Mouse (Mus musculus) stomach, embryonic 14.5 days (tissue): ENCODE results near the gene Ctsc. TPM values are rescaled to one million over a fixed set of nuclear protein-coding genes. Genes with fewer than 3 reads are reported as not detected.

Experiments
- ATAC-seq: fragments of 200-750 bp; cut with Nextera tagmentation; 2 replicates; pipeline ENCODE4 v1.8.0; 2017; ENCODE audit warnings: low read depth, moderate TSS enrichment; ENCODE audit not compliant: insufficient number of reproducible peaks, insufficient read depth, low FRiP score
- H3K27ac ChIP-seq: fragments of 300-500 bp; sonication (generic); 2 replicates; pipeline ENCODE4 v1.5.1; 2014; ENCODE audit warnings: mild to moderate bottlenecking, low read length, moderate library complexity, mixed read lengths
- H3K27me3 ChIP-seq: fragments of 300-500 bp; sonication (generic); 2 replicates; pipeline ENCODE4 v1.6.1; 2014; ENCODE audit warnings: low read length, control low read depth, mixed read lengths; ENCODE audit not compliant: control insufficient read depth, insufficient read depth
- H3K36me3 ChIP-seq: fragments of 300-500 bp; sonication (generic); 2 replicates; pipeline ENCODE4 v1.6.1; 2014; ENCODE audit warnings: mild to moderate bottlenecking, control low read depth, low read length, moderate library complexity, mixed read lengths; ENCODE audit not compliant: control insufficient read depth, insufficient read depth
- H3K4me1 ChIP-seq: fragments of 300-500 bp; sonication (generic); 2 replicates; pipeline ENCODE4 v1.6.1; 2014; ENCODE audit warnings: low read length, control low read depth, mixed read lengths; ENCODE audit not compliant: control insufficient read depth, insufficient read depth
- H3K4me2 ChIP-seq: fragments of 300-500 bp; sonication (generic); replicated peaks from 2 replicates; pipeline ENCODE4 v1.6.1; 2014; ENCODE audit warnings: low read depth, low read length, control low read depth
- H3K4me3 ChIP-seq: fragments of 300-500 bp; sonication (generic); 2 replicates; pipeline ENCODE4 v1.5.1; 2014; ENCODE audit warnings: low read depth, low read length, control low read depth
- H3K9ac ChIP-seq: fragments of 300-500 bp; sonication (generic); replicated peaks from 2 replicates; pipeline ENCODE4 v1.6.1; 2014; ENCODE audit warnings: low read depth, mild to moderate bottlenecking, control low read depth, low read length, moderate library complexity, mixed read lengths
- H3K9me3 ChIP-seq: fragments of 300-500 bp; sonication (generic); 2 replicates; pipeline ENCODE4 v1.6.1; 2016; ENCODE audit warnings: low read depth, low read length, control low read depth; ENCODE audit not compliant: control insufficient read depth
- WGBS: fragments of 180-500 bp; shearing (Covaris S2); extraction: QIAGEN DNeasy Blood & Tissue Kit; methylation state at CpG from one replicate; pipeline ENCODE4 v1.1.7; 2014; 5-methylcytosine and 5-hydroxymethylcytosine counted together
- polyA plus RNA-seq: library from polyadenylated mRNA; unstranded; fragments of >200 nt; fragmentation: Nextera tagmentation; extraction: Ambion mirVana; gene quantifications from 2 replicates; pipeline ENCODE4 v1.2.1, GENCODE M21; 2014

Ctsc gene
- polyA plus RNA-seq, 1 experiment from 2014 or later, result 80.0 TPM

DNA sequence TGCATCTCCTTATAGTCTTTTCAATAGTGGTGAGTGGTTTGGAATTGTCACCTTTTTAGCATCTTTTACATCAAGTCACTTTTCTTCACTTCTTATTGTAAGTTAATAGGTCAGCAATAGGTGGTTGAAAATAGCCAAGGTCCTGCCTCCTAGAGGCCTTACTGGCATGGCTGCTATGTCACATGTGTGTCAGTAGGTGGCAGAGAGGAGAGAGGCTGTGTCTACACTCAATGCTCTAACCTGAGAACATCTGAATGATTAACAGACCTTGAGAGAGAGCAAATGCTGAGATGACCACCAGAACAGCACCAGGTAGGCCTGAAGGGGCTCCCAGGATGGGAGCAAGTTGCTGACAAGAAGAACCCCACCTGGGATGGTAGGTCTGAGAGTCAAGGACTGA is 65.9 kb downstream of the Ctsc start:
- no peak overlapping the region for H3K4me2 ChIP-seq
- H3K4me3 ChIP-seq, result no peak overlapping the region
- no peak overlapping the region for H3K27ac ChIP-seq
- no peak for ATAC-seq
- H3K27me3 ChIP-seq, result no peaks in the 10 kb centered on the region
- no peaks in the 10 kb centered on the region for H3K4me1 ChIP-seq
- no peak overlapping the region for H3K9ac ChIP-seq
- no peaks in the 10 kb centered on the region for H3K9me3 ChIP-seq
- no peaks in the 10 kb centered on the region for H3K36me3 ChIP-seq

DNA sequence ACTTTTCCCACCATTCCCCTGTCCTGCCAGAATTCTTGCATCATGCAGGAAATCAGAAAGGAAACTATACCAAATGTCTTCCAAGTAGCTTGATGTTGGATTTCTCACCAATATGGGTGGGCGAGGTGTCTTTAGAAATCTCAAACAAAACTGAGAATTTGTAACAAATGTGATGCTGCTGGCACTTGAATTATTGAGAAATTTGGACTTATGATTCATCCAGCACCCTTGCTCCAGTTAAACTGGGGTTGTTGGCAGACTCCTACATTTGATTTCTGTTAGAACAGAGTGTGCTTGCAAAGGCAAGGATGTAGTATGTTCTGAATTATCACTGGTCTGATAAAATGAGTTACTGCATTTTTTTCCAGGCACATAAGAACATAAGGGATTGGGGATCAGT is 68.2 kb downstream of the Ctsc start:
- Histone ChIP-seq H3K4me3 (no peak overlapping the region), H3K4me2 (no peak overlapping the region), H3K4me1 (no peaks in the 10 kb centered on the region), H3K36me3 (no peaks in the 10 kb centered on the region), H3K27ac (no peak overlapping the region), H3K27me3 (no peaks in the 10 kb centered on the region), H3K9me3 (no peaks in the 10 kb centered on the region), H3K9ac (no peak overlapping the region)
- no peak for ATAC-seq
- 84% methylated on average over 1 of the region's 1 CpGs for WGBS

DNA sequence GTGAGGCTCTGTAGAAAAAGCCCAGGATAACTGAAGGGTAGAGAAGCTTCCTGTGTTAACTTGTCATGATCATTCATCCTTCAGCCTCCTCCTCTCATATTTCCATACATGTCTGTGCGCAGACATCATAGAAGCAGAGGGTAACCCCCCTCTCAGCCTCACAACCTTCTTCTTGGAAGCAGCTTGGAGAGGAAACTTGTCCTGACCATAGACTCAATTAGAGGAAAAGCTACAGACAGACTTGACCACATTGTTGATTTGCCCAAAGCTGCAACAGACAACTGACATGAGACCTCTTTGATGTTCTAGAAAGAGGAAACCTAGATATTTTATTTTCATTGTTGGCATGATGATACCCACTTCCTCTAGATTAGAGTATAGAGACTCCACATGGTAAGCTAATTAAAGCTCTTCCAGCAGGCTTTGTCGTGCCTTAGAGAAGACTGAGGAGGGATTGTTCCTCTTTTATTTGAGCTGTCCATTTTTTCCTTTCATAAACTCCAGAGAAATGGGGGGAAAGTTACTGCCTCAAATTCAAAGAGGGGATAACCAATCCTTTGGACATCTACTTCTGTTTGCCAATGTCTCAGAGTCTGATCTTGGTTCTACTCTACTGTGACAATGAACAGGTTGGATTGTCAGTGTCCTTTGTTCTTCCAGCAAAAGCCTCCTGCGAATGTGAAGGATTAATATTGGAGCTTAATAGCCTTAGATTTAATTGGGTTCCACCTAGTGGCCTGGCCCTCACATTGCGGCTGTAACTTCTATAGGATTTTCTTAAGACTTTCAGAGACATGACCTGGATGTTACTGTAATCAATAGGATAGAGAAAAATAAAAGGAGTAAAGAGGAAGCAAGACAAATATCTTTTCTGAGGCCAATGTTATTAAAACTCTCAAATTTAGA is 79.2 kb downstream of the Ctsc start:
- Histone ChIP-seq H3K4me2 (no peak overlapping the region), H3K4me3 (no peak overlapping the region), H3K9ac (no peak overlapping the region), H3K27ac (no peak overlapping the region), H3K27me3 (no peaks in the 10 kb centered on the region), H3K4me1 (no peaks in the 10 kb centered on the region), H3K36me3 (no peaks in the 10 kb centered on the region), H3K9me3 (no peaks in the 10 kb centered on the region)
- 48% methylated on average over 4 of the region's 4 CpGs for WGBS
- ATAC-seq, result no peak

DNA sequence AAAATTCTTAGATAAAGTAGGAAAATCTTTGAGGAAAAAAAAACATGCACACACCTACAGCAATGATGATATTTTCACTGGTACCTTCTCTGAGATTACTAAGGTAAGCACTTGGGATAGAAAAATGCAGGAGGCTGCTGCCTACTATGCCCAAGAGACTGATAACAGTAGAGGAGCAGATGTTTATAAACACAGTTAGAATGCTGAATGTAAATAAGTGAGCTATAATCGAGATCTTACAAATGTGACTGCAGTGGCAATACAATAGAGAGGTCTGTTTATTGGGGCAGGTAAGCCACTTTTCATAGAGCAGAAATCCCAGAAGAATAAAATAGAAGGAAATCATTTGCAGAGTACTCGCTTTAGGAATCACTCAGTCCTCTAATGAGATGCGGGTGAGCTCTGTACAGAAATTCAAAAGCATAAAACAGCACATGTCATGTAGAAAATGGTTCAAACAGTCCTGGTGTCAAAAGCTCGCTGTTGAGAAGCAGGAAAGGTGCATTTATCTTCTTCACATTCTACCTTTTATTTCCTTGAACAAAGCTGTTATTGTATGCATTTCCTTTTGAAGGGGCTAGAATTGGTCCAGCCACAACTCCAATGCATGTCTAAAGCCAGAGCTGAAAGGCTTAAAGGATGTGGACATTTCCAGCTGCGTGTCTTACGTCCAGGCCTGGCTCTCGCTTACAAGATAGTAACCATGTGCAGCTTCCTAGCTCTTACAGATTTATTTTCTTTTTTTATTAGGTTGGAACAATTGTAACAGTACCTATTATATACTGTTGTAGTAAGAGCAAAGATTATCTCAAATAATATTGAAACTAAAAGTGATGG is 80.4 kb downstream of the Ctsc start:
- H3K9me3 ChIP-seq, result no peaks in the 10 kb centered on the region
- H3K27me3 ChIP-seq, result no peaks in the 10 kb centered on the region
- no peak overlapping the region for H3K4me3 ChIP-seq
- no peaks in the 10 kb centered on the region for H3K4me1 ChIP-seq
- 68% methylated on average over 7 of the region's 7 CpGs for WGBS
- H3K27ac ChIP-seq, result no peak overlapping the region
- no peak for ATAC-seq
- no peaks in the 10 kb centered on the region for H3K36me3 ChIP-seq
- H3K4me2 ChIP-seq, result no peak overlapping the region
- H3K9ac ChIP-seq, result no peak overlapping the region

Other genes with a start within 250 kb of the Ctsc start
- 23.2 and 25.2 TPM in 2 replicates for gene Rab38, start 152.2 kb downstream of the Ctsc start, polyA plus RNA-seq